Mouse (Mus musculus) embryonic stem cell, embryonic (primary cell): ENCODE results near the gene Jsrp1.

Experiments
- CTCF ChIA-PET, 4 experiments: fragments of 300-600 bp in 2 of 4; fragments of 350-600 bp in 2 of 4; sonication (Branson Sonifier 250); formaldehyde crosslinking; loops; one replicate each; lab custom pipeline; 2022; ENCODE audit warnings: inconsistent platforms in 2 of 4; lab: Charles Lee
- POLR2A ChIA-PET, 4 experiments: fragments of 300-600 bp in 2 of 4; fragments of 350-600 bp in 2 of 4; sonication (Branson Sonifier 250); formaldehyde crosslinking; loops; one replicate each; lab custom pipeline; 2022; ENCODE audit warnings: antibody characterized with exemption in 4 of 4, inconsistent platforms in 1 of 4; lab: Charles Lee

Jsrp1 gene

GRCm38 (mm10) chr10:80774981-80775380 lies 38.3 kb downstream of the Jsrp1 start:
- ChIA-PET CTCF (interaction anchor here (0.5 to 2.4 kb wide), 43 partner anchors 8 to 329 kb away, joined by 3 to 18 read pairs (median 4); partner anchors contain the start of genes Amh (in 1 of the 4) and Sgta (in 1 of the 4)), POLR2A (interaction anchor here in 3 of 4 experiments (0.5 to 3.3 kb wide), 22 partner anchors 9 to 155 kb away, joined by 3 to 11 read pairs (median 4); partner anchors contain the start of gene Gadd45b (in 1 of the 3))

GRCm38 (mm10) chr10:80774549-80774948 lies 38.7 kb downstream of the Jsrp1 start:
- POLR2A ChIA-PET: interaction anchor here in 3 of 4 experiments (0.5 to 3.3 kb wide), 20 partner anchors 9 to 155 kb away, joined by 3 to 11 read pairs (median 4); partner anchors contain the start of gene Gadd45b (in 1 of the 3)
- CTCF ChIA-PET: interaction anchor here (0.5 to 2.4 kb wide), 51 partner anchors 8 to 308 kb away, joined by 3 to 18 read pairs (median 4); partner anchors contain the start of genes Amh (in 1 of the 4), Ap3d1 (in 1 of the 4) and Sgta (in 1 of the 4)

- ChIA-PET CTCF (interaction anchor here (0.6 to 2.4 kb wide), 36 partner anchors 8 to 309 kb away, joined by 3 to 18 read pairs (median 4); partner anchors contain the start of genes Amh (in 1 of the 4), Ap3d1 (in 1 of the 4) and Sgta (in 1 of the 4)), POLR2A (interaction anchor here in 3 of 4 experiments (0.6 to 3.3 kb wide), 17 partner anchors 10 to 156 kb away, joined by 3 to 11 read pairs (median 4); no protein-coding TSS in a partner anchor)
Observed at GRCm38 (mm10) chr10:80773816-80774215, 39.5 kb downstream of the Jsrp1 start.

- POLR2A ChIA-PET: interaction anchor here in 2 of 4 experiments (0.8 to 4.7 kb wide), 2 partner anchors 92 to 161 kb away, joined by 3 to 24 read pairs; partner anchors contain the start of gene Gadd45b (in 1 of the 2)
Observed at GRCm38 (mm10) chr10:80768365-80768764, 44.9 kb downstream of the Jsrp1 start.

DNA sequence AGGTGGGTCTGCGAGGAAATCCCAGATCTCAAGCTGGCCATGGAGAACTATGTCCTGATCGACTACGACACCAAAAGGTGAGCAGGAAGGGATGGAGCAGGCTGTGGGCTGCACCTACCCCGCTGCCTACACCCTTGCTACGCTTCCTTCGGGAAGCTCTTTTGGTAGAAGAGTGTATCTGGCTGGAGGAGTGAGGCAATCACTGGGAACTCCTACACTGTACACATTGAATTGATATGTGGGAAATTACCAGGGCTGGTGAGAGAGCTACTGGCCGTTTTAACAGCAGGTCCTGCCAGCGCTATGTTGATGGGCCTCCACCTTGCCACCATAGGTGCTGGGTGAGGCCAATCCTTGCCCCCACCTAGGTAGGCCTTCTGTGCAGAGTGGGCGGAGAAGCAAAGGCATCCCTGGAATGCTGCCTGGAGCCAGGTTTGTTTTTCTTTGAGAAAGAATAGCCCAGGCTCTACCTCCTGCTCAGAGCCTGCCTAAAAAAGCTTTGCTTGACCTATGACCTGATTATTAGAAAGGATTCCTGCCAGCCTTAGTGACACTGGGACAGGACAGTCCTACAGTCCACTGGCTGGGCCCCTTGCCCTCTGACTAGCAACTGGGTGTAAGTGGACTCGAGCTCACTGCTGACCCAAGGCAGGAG lies 47.0 kb downstream of the Jsrp1 start:
- ChIA-PET CTCF (interaction anchor here (0.5 to 3.6 kb wide), 15 partner anchors 8 to 224 kb away, joined by 3 to 18 read pairs (median 6); no protein-coding TSS in a partner anchor), POLR2A (interaction anchor here (0.6 to 4.7 kb wide), 27 partner anchors 9 to 385 kb away, joined by 3 to 24 read pairs (median 4); partner anchors contain the start of genes Dot1l (in 1 of the 4) and Gadd45b (in 1 of the 4))

More at GRCm38 (mm10) chr10:80768365-80768764, 44.9 kb downstream of the Jsrp1 start:
- CTCF ChIA-PET: interaction anchor here in 1 of 4 experiments (1.1 kb wide), 1 partner anchor 11 kb away, joined by 4 read pairs; no protein-coding TSS in a partner anchor

GRCm38 (mm10) chr10:80765746-80766145 lies 47.6 kb downstream of the Jsrp1 start:
- ChIA-PET CTCF (interaction anchor here (0.6 to 3.6 kb wide), 13 partner anchors 8 to 319 kb away, joined by 3 to 18 read pairs (median 5); no protein-coding TSS in a partner anchor), POLR2A (interaction anchor here (0.6 to 4.7 kb wide), 25 partner anchors 8 to 250 kb away, joined by 3 to 24 read pairs (median 4); partner anchors contain the start of genes Dot1l (in 1 of the 4) and Gadd45b (in 1 of the 4))

GRCm38 (mm10) chr10:80763502-80763901 lies 49.8 kb downstream of the Jsrp1 start:
- CTCF ChIA-PET: interaction anchor here in 3 of 4 experiments (0.9 to 3.6 kb wide), 9 partner anchors 11 to 118 kb away, joined by 3 to 13 read pairs (median 4); no protein-coding TSS in a partner anchor
- POLR2A ChIA-PET: interaction anchor here in 3 of 4 experiments (0.6 to 4.7 kb wide), 4 partner anchors 20 to 595 kb away, joined by 4 to 24 read pairs (median 4); partner anchors contain the start of gene Ap3d1 (in 1 of the 3)

GRCm38 (mm10) chr10:80761821-80762220 lies 51.5 kb downstream of the Jsrp1 start:
- ChIA-PET POLR2A (interaction anchor here in 2 of 4 experiments (0.6 to 2.5 kb wide), 7 partner anchors 10 to 86 kb away, joined by 3 to 9 read pairs (median 4); partner anchors contain the start of gene Ap3d1 (in 2 of the 2)), CTCF (interaction anchor here in 2 of 4 experiments (0.5 to 2.0 kb wide), 2 partner anchors 12 to 242 kb away, joined by 7 to 9 read pairs; no protein-coding TSS in a partner anchor)

GRCm38 (mm10) chr10:80760596-80761524 lies 52.4 kb downstream of the Jsrp1 start:
- ChIA-PET CTCF (interaction anchor here in 3 of 4 experiments (0.6 to 2.0 kb wide), 5 partner anchors 13 to 344 kb away, joined by 3 to 9 read pairs (median 4); no protein-coding TSS in a partner anchor), POLR2A (interaction anchor here in 3 of 4 experiments (0.6 to 2.5 kb wide), 16 partner anchors 9 to 593 kb away, joined by 3 to 9 read pairs (median 3); partner anchors contain the start of genes Ap3d1 (in 2 of the 3) and Mknk2 (in 1 of the 3))

GRCm38 (mm10) chr10:80758651-80759050 lies 54.6 kb downstream of the Jsrp1 start:
- ChIA-PET CTCF (interaction anchor here in 3 of 4 experiments (1.2 to 2.0 kb wide), 7 partner anchors 8 to 236 kb away, joined by 3 to 9 read pairs (median 5); no protein-coding TSS in a partner anchor), POLR2A (interaction anchor here in 2 of 4 experiments (1.2 to 1.7 kb wide), 4 partner anchors 11 to 78 kb away, joined by 3 to 5 read pairs (median 4); partner anchors contain the start of gene Ap3d1 (in 1 of the 2))
